In genomic region chr3:9523081-9523932, GRCm38 (mm10) we compare ENCODE assay signal across 9 mouse cellular contexts.
DNase-seq lines count a peak whose midpoint lies in the region; ATAC-seq and TF ChIP-seq lines count a peak whose summit lies in the region.
"Had no signal": no experiment of that assay in that cellular context is flagged by ENCODE, and none has a peak within 500 bp of the region (broad histone marks: within the 10 kb centered on the region; RNA-seq: fewer than 3 reads in every experiment).

No protein-coding gene starts in this region.

- H3K9me3 ChIP-seq in liver, embryonic 12.5 days (replicated peaks) = no peaks in the 10 kb centered on the region

- no peak for TF ChIP-seq POLR2A in liver, adult 2 months (IDR thresholded peaks at IDR 0.05; ENCODE audit: extremely low read depth, insufficient read depth, low read length)

- no peaks in the 10 kb centered on the region for H3K27me3 ChIP-seq in liver, adult 2 months (ENCODE audit: control insufficient read depth, insufficient read depth, low read length)
- no peaks in the 10 kb centered on the region for H3K27me3 ChIP-seq in liver, embryonic 12.5 days (replicated peaks)

- no peak for ATAC-seq in liver, embryonic 12.5 days

- no peak overlapping the region for H3K4me2 ChIP-seq in liver, embryonic 12.5 days

- no peak overlapping the region for H3K4me3 ChIP-seq in liver, adult 2 months (ENCODE audit: insufficient read depth, low read depth, low read length)
- no peak overlapping the region for H3K4me3 ChIP-seq in liver, embryonic 12.5 days

- H3K4me1 ChIP-seq in liver, adult 2 months (ENCODE audit: control insufficient read depth, insufficient read depth, low read length) = peaks cover 14% of the 10 kb centered on the region; the same call in 1 of the 2 replicates
- peaks cover 38% of the 10 kb centered on the region for H3K4me1 ChIP-seq in liver, embryonic 12.5 days

- DNase-seq in adrenal gland, postnatal 10 days = peak; percentile 31
- DNase-seq in adrenal gland, adult 8-10 months = no peak
- peak; percentile 55 for DNase-seq in liver, adult 2 months (ENCODE audit: extremely low read depth, low read depth, low spot score)
- DNase-seq in heart, postnatal 4 days = peak; percentile 26
- peak; percentile 23 to 57 for DNase-seq in lung, postnatal 4 days
- no peak for DNase-seq in thymus, postnatal 25 days
- no peak for DNase-seq in spleen, adult 12 weeks (ENCODE audit: low spot score)

- no peak overlapping the region for H3K27ac ChIP-seq in liver, adult 2 months (replicated peaks; ENCODE audit: insufficient read depth, low read depth, low read length)
- H3K27ac ChIP-seq in liver, embryonic 12.5 days = no peak overlapping the region
- H3K27ac ChIP-seq: liver, embryonic 14.5 days had no signal

- H3K79me2 ChIP-seq in liver, adult 2 months (ENCODE audit: control insufficient read depth, insufficient read depth, low read length) = no peaks in the 10 kb centered on the region

- no peak overlapping the region for H3K9ac ChIP-seq in liver, adult 2 months (ENCODE audit: low read depth, low read length)
- H3K9ac ChIP-seq in liver, embryonic 12.5 days = no peak overlapping the region
- H3K9ac ChIP-seq: liver, embryonic 14.5 days had no signal

- no peak for TF ChIP-seq CTCF in liver, adult 2 months (IDR thresholded peaks at IDR 0.05; ENCODE audit: low read depth, low read length)

- WGBS in liver, adult 2 months = 60% methylated on average over 18 of the region's 18 CpGs
- 69% methylated on average over 18 of the region's 18 CpGs for WGBS in liver, embryonic 12.5 days (ENCODE audit: insufficient replicate concordance)

- no peaks in the 10 kb centered on the region for H3K36me3 ChIP-seq in liver, adult 2 months (ENCODE audit: control insufficient read depth, insufficient read depth, low read length)
- H3K36me3 ChIP-seq in liver, embryonic 12.5 days = no peaks in the 10 kb centered on the region

Comparison
In these comparisons a context has a peak if more than half of its experiments do, and no peak if none do; other contexts are left out.
1. DNase-seq: peak in adrenal gland, postnatal 10 days (single experiment), liver, adult 2 months (single experiment), heart, postnatal 4 days (single experiment) and lung, postnatal 4 days (2 of 2); none in adrenal gland, adult 8-10 months (single experiment), thymus, postnatal 25 days (single experiment) and spleen, adult 12 weeks (single experiment).